Mouse (Mus musculus) embryo, embryonic 10.5 days (tissue): ENCODE measurements around the gene Rps6ka2.
"Not testable (repeated sequence)": the region's sequence is repeated elsewhere in the genome, so short reads cannot be mapped to it uniquely, and the experiment has no call there.

Experiments
- DNase-seq: peaks from one replicate; pipeline ENCODE4 v3.0.0-alpha.2; 2015; ENCODE audit warnings: low spot score

The Rps6ka2 gene

GRCm38 (mm10) chr17:7170304-7171295, 685 bp downstream of the Rps6ka2 start:
- peak; percentile 54 for DNase-seq

- DNase-seq = peak; percentile 14
Measured at GRCm38 (mm10) chr17:7173331-7174028, 3.6 kb downstream of the Rps6ka2 start.

GRCm38 (mm10) chr17:7175293-7175692, 5.4 kb downstream of the Rps6ka2 start:
- DNase-seq = no peak

GRCm38 (mm10) chr17:7176394-7176793, 6.5 kb downstream of the Rps6ka2 start:
- no peak for DNase-seq

GRCm38 (mm10) chr17:7178196-7178595, 8.3 kb downstream of the Rps6ka2 start:
- DNase-seq = no peak

- no peak for DNase-seq
Measured at GRCm38 (mm10) chr17:7182187-7182586, 12.3 kb downstream of the Rps6ka2 start.

- DNase-seq = not testable (repeated sequence)
Measured at GRCm38 (mm10) chr17:7187037-7187436, 17.1 kb downstream of the Rps6ka2 start.

GRCm38 (mm10) chr17:7189425-7189824, 19.5 kb downstream of the Rps6ka2 start:
- DNase-seq = no peak

GRCm38 (mm10) chr17:7189975-7190374, 20.1 kb downstream of the Rps6ka2 start:
- no peak for DNase-seq

- no peak for DNase-seq
Measured at GRCm38 (mm10) chr17:7194140-7194840, 24.4 kb downstream of the Rps6ka2 start.

GRCm38 (mm10) chr17:7197121-7197925, 27.4 kb downstream of the Rps6ka2 start:
- no peak for DNase-seq

GRCm38 (mm10) chr17:7204771-7205406, 35.0 kb downstream of the Rps6ka2 start:
- DNase-seq = peak; percentile 71

GRCm38 (mm10) chr17:7206434-7207145, 36.7 kb downstream of the Rps6ka2 start:
- no peak for DNase-seq

- DNase-seq = peak; percentile 41
Measured at GRCm38 (mm10) chr17:7210648-7211047, 40.7 kb downstream of the Rps6ka2 start.

- DNase-seq = no peak
Measured at GRCm38 (mm10) chr17:7211893-7212292, 42.0 kb downstream of the Rps6ka2 start.

GRCm38 (mm10) chr17:7213214-7213613, 43.3 kb downstream of the Rps6ka2 start:
- no peak for DNase-seq

GRCm38 (mm10) chr17:7214061-7214460, 44.1 kb downstream of the Rps6ka2 start:
- no peak for DNase-seq

GRCm38 (mm10) chr17:7217791-7218329, 47.9 kb downstream of the Rps6ka2 start:
- DNase-seq = no peak

GRCm38 (mm10) chr17:7218396-7218795, 48.5 kb downstream of the Rps6ka2 start:
- DNase-seq = no peak
